Mouse (Mus musculus) liver, embryonic 15.5 days (tissue): ENCODE measurements at regions not wholly inside any gene's neighbourhood (a gene's known extent, or its start where the extent isn't known, plus 50 kb on each side); places are given as distances from the start of the nearest gene placed in this dataset.

ENCODE experiments used
- ATAC-seq: fragments of 200-750 bp; cut with Nextera tagmentation; 2 replicates; pipeline ENCODE4 v1.8.0; 2017; ENCODE audit warnings: moderate number of reproducible peaks, mild to moderate bottlenecking, moderate library complexity; ENCODE audit not compliant: insufficient read depth
- H3K27ac ChIP-seq: fragments of 300-500 bp; sonication (generic); replicated peaks from 2 replicates; pipeline ENCODE4 v1.5.1; 2015; ENCODE audit warnings: mild to moderate bottlenecking, inconsistent platforms
- H3K27me3 ChIP-seq: fragments of 300-500 bp; sonication (generic); 2 replicates; pipeline ENCODE4 v1.6.1; 2015; ENCODE audit warnings: mild to moderate bottlenecking, inconsistent platforms
- H3K36me3 ChIP-seq: fragments of 300-500 bp; sonication (generic); replicated peaks from 2 replicates; pipeline ENCODE4 v1.6.1; 2015; ENCODE audit warnings: moderate library complexity, mild to moderate bottlenecking, inconsistent platforms
- H3K4me1 ChIP-seq: fragments of 300-500 bp; sonication (generic); replicated peaks from 2 replicates; pipeline ENCODE4 v1.6.1; 2015; ENCODE audit warnings: inconsistent platforms
- H3K4me2 ChIP-seq: fragments of 300-500 bp; sonication (generic); 2 replicates; pipeline ENCODE4 v1.6.1; 2015; ENCODE audit warnings: moderate library complexity, mild to moderate bottlenecking, inconsistent platforms
- H3K4me3 ChIP-seq: fragments of 300-500 bp; sonication (generic); replicated peaks from 2 replicates; pipeline ENCODE4 v1.5.1; 2015; ENCODE audit warnings: mild to moderate bottlenecking, inconsistent platforms
- H3K9ac ChIP-seq: fragments of 300-500 bp; sonication (generic); 2 replicates; pipeline ENCODE4 v1.6.1; 2015; ENCODE audit warnings: moderate library complexity, mild to moderate bottlenecking, inconsistent platforms
- H3K9me3 ChIP-seq: fragments of 300-500 bp; sonication (generic); replicated peaks from 2 replicates; pipeline ENCODE4 v1.6.1; 2016; ENCODE audit warnings: inconsistent platforms
- WGBS: fragments of 180-500 bp; shearing (Covaris S2); methylation state at CpG from one replicate; pipeline ENCODE4 v1.1.7; 2015; ENCODE audit warnings: mixed read lengths; ENCODE audit not compliant: insufficient replicate concordance; 5-methylcytosine and 5-hydroxymethylcytosine counted together

DNA sequence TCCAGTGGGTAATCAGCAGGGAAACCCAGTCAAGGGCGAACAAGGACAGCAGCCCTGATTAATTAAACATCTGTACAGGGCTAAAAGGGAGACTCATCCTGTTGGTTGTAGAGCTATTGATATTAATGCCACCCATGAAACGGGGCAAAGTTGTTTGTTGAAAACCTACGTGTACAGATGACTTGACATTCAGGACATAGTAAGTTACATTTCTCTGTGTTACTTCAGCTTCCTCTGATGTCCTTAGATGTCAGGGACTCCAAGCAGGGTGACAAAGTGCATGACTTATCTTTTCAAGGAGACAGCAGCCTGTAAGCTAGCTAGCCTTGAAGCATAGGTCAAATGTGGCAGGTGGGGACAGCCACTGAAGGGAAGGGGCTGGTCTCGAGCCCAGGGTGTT is 390.5 kb downstream of the Ccdc171 start:
- no peak overlapping the region for H3K4me3 ChIP-seq
- no peaks in the 10 kb centered on the region for H3K4me1 ChIP-seq
- H3K9me3 ChIP-seq: no peaks in the 10 kb centered on the region
- WGBS: 45% methylated on average over 4 of the region's 4 CpGs
- no peak overlapping the region for H3K27ac ChIP-seq
- H3K9ac ChIP-seq: no peak overlapping the region
- H3K36me3 ChIP-seq: no peaks in the 10 kb centered on the region
- H3K27me3 ChIP-seq: no peaks in the 10 kb centered on the region
- no peak for ATAC-seq
- no peak overlapping the region for H3K4me2 ChIP-seq

DNA sequence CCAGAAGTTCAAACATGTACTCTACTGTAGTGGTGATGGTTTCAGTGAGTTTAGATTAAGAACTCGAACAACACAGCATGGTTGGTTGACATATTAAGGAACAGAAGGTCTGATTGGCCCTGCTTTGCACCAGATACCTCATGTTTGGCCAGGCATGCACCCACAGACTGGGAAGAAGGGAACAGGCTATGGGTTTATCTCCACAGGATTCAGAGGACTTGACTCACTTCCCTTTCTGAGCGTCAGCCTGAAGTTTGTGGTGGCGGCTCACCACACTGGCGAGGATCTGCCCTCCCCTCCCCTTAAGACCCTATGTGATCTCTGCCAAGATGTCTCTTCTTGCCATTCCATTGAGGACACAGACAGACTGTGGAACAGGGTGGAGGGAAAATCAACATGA is 391.7 kb downstream of the Ccdc171 start:
- no peak overlapping the region for H3K9ac ChIP-seq
- H3K27ac ChIP-seq: no peak overlapping the region
- H3K36me3 ChIP-seq: no peaks in the 10 kb centered on the region
- no peak overlapping the region for H3K4me2 ChIP-seq
- no peak overlapping the region for H3K4me3 ChIP-seq
- no peak for ATAC-seq
- H3K9me3 ChIP-seq: no peaks in the 10 kb centered on the region
- 26% methylated on average over 4 of the region's 4 CpGs for WGBS
- H3K4me1 ChIP-seq: no peaks in the 10 kb centered on the region
- H3K27me3 ChIP-seq: no peaks in the 10 kb centered on the region

DNA sequence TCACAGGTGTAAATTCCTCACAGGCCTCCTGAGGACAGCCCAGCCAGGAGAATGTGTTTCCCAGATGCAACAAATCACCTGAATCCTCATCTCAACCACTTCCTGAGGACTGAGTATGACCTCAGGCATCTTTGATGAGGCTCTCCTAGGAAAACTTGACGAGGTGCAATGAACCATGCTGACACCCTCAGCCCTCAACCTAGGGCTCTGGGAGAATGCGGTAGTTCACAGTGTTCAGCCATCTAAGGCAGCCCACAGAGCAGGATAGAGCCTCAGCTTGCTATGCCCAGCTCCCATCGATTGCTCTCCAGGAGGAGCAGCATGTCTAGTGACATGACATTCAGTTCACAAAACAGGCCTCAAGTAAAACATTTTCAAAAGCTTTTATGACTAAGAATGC is 392.7 kb downstream of the Ccdc171 start:
- no peaks in the 10 kb centered on the region for H3K27me3 ChIP-seq
- H3K9me3 ChIP-seq: no peaks in the 10 kb centered on the region
- H3K4me2 ChIP-seq: no peak overlapping the region
- no peaks in the 10 kb centered on the region for H3K4me1 ChIP-seq
- H3K4me3 ChIP-seq: no peak overlapping the region
- no peak overlapping the region for H3K27ac ChIP-seq
- no peak overlapping the region for H3K9ac ChIP-seq
- H3K36me3 ChIP-seq: no peaks in the 10 kb centered on the region
- no peak for ATAC-seq
- WGBS: 66% methylated on average over 3 of the region's 3 CpGs

DNA sequence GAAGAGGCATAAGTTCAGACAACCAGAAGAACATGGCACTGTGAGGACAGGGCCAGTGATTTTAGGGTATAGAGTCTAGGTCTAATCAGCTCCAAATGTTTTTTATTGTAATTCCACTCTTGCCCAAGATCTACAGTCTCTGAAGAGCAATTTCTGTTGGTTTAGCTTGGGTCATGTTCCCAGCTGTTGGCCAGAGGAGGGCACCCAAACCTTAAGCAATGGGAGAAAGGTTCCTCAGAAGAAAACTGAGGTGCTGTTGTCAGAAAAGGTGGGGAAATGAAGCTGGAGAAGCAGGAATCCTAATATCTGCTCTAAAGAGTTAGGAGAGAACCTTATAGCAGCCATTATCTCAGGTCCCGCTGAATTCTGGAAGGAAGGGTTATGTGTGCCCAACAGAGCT is 393.7 kb downstream of the Ccdc171 start:
- WGBS: 55% methylated on average over 1 of the region's 1 CpGs
- no peaks in the 10 kb centered on the region for H3K36me3 ChIP-seq
- H3K4me3 ChIP-seq: no peak overlapping the region
- no peaks in the 10 kb centered on the region for H3K27me3 ChIP-seq
- no peak for ATAC-seq
- no peaks in the 10 kb centered on the region for H3K4me1 ChIP-seq
- no peak overlapping the region for H3K4me2 ChIP-seq
- no peak overlapping the region for H3K9ac ChIP-seq
- H3K27ac ChIP-seq: no peak overlapping the region
- no peaks in the 10 kb centered on the region for H3K9me3 ChIP-seq

DNA sequence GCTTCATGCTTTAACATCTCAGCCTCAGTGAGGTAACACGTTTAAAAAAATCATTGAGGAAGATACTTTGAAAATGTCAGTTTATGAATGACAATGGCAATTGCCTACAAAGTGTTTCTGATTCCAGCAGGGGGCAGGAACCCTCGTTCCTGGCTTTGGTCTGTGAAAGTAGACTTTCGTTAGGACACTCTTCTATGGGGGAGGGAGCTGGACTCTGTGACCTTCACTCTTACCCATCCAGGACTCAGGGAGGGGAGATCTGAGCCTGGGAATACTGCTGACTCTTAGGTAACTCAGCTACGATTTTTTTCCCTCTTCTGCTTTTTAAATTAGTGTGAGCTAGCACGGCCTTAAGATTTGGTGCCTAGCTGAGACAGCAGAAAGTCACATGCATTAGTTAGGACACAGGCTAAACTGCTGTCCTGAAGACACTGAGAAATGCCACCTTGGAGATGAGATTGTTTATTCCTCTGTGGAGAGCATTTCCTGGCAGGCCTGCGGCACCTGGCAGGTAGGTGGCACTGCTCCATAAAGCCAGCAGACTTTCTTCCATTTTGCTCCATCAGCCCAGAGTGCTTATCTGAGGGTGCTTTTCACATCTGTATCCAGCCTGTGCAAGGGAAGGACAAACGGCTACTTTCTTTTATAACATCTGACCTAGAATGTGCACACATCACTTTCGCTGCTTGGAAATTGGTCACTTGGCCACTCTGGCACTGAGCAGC is 399.9 kb downstream of the Ccdc171 start:
- Histone ChIP-seq H3K9me3 (no peaks in the 10 kb centered on the region), H3K27ac (no peak overlapping the region), H3K4me1 (no peaks in the 10 kb centered on the region), H3K27me3 (no peaks in the 10 kb centered on the region), H3K36me3 (no peaks in the 10 kb centered on the region), H3K4me2 (no peak overlapping the region), H3K4me3 (no peak overlapping the region), H3K9ac (no peak overlapping the region)
- ATAC-seq: no peak
- 44% methylated on average over 8 of the region's 8 CpGs for WGBS

DNA sequence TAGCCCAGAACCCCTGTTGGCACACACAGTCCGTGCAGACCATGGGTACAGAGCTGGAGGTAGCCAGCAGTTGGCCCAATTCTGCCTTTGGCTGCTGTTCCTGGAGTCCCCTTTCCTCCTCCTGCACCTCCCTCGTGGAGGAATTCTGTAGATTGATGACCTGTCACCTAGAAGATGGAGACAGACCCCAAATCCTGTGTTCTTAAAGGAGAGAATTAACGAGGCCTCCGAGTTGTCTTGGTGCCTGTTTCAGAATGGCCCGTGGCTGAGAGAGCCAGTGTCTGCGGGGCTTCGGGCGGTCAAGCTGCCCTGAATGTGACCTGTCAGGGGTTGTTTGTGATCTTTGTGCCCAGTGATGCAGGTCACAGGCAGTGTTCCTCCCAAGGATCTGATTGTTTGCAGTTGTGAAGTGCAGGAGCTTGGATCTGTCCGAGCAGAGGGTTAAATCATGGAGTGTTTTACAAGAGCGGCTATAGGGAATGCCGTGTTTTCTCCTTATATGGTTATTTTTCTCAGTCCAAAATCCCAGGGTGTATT is 400.9 kb downstream of the Ccdc171 start:
- no peaks in the 10 kb centered on the region for H3K4me1 ChIP-seq
- ATAC-seq: no peak
- 60% methylated on average over 11 of the region's 11 CpGs for WGBS

DNA sequence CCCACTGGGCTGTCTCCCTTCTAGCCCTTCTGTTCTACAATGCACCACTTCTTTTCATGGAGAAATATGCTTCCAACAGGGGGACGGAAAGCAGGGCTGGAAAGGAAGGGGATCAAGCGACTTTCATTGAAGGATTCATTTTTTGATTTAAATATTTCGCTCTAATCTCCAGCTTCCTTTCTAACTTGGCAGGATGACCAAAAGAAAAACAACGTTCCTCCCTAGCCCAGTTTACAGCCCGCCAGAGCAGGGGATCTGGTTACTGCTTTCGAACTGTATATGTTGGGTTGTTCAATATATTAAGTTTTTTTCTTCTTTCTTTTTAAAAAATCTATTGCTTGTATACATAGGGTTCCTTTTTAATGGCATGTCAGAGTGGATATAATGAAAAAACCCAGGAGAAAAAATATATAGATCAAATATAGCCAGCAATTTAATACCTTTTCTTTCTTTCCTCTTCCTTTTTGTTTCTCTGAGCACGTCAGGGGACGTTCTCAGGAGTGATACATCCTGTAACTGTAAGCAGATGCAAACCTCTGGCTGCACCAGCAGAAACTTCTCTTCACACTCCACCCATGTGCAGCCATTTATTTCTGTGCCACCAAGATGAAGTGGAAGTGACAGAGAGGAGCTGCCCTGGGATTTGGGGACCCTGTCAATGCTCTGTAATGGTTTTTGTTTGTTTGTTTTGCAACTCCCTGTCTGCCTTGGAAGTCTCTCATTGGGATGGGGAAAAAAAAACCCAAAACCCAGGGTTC is 406.7 kb downstream of the Ccdc171 start:
- no peak for ATAC-seq
- H3K27me3 ChIP-seq: no peaks in the 10 kb centered on the region
- no peak overlapping the region for H3K4me3 ChIP-seq
- H3K9ac ChIP-seq: no peak overlapping the region
- no peak overlapping the region for H3K27ac ChIP-seq
- H3K36me3 ChIP-seq: no peaks in the 10 kb centered on the region
- H3K9me3 ChIP-seq: no peaks in the 10 kb centered on the region
- 47% methylated on average over 8 of the region's 8 CpGs for WGBS
- no peaks in the 10 kb centered on the region for H3K4me1 ChIP-seq
- H3K4me2 ChIP-seq: no peak overlapping the region

More for the DNA sequence above, 400.9 kb downstream of the Ccdc171 start:
- H3K36me3 ChIP-seq: no peaks in the 10 kb centered on the region
- no peaks in the 10 kb centered on the region for H3K9me3 ChIP-seq
- H3K27ac ChIP-seq: no peak overlapping the region
- no peak overlapping the region for H3K4me3 ChIP-seq
- no peak overlapping the region for H3K9ac ChIP-seq
- H3K27me3 ChIP-seq: no peaks in the 10 kb centered on the region
- no peak overlapping the region for H3K4me2 ChIP-seq

DNA sequence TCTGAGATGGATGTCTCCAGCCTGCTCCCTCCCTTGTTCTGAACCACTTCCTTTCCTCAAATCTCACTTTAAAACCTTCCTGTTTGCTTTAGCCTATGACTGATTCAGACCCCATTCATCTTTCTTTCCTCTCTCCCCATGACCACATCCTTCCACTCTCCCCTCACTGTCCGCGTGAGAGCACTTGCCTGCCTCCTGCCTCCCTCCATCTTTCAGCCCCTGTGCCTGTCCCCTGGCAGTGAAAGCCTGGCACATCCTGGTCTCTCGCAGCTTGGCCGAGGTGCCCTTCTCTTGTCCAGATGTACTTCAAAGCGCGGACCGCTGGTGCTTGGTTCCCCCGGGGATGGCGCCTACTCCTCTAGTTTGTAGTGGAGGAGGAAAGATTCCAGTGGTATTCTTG is 416.3 kb downstream of the Ccdc171 start:
- Histone ChIP-seq H3K9ac (no peak overlapping the region), H3K4me1 (no peaks in the 10 kb centered on the region), H3K4me2 (no peak overlapping the region), H3K36me3 (no peaks in the 10 kb centered on the region), H3K27me3 (no peaks in the 10 kb centered on the region), H3K4me3 (no peak overlapping the region), H3K9me3 (no peaks in the 10 kb centered on the region), H3K27ac (no peak overlapping the region)
- ATAC-seq: no peak
- 39% methylated on average over 9 of the region's 9 CpGs for WGBS

DNA sequence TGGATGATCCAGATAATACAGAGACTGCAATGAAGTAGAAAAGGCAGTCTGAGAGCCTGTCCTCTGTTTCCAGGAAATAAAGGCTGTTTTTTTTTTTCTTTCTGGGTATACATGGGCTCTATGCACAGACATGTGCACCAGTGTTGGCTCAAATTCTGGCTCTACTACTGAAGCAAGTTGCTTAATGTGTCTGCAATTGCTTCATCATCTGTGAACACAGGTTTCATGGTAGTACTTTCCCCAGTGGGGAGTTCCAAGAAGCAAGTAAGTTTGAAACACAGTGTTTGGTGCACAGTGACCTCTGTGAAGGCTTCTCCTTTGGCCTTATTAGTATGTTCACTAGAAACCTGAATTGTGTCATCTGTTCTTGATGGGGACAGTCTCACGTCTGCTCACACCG is 424.3 kb downstream of the Ccdc171 start:
- 68% methylated on average over 2 of the region's 2 CpGs for WGBS
- no peak overlapping the region for H3K4me2 ChIP-seq
- no peak for ATAC-seq

DNA sequence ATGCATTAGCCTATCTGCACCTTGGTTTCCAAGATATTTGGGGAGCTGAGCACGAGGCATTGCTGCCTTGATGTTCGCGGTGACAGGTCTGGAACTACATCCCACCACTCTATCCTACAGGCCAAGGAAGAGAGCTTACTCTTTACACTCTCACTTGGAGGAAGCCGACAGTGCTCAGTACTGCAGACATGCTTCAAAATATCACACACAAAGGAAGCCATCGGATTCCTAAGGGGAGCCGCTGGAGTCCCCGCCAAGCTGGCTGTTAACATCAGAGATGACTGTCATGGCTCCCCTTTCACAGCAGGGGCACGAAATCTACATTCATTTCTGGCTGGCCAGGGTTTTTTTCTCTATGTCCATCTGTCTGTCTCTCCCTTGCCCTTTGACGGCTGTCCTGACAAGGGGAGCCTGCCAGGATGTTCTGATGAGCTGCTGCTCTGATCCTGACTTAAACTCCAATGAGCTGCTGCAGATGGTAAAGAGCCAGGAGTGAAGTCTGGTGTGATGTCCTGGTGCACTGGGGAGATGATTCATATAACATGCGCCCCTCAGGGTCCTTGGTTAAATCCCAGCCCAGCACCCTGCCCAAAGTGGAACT is 425.6 kb downstream of the Ccdc171 start:
- Histone ChIP-seq H3K4me3 (no peak overlapping the region), H3K36me3 (no peaks in the 10 kb centered on the region), H3K9ac (no peak overlapping the region), H3K27me3 (no peaks in the 10 kb centered on the region), H3K27ac (no peak overlapping the region), H3K4me2 (no peak overlapping the region), H3K9me3 (no peaks in the 10 kb centered on the region), H3K4me1 (no peaks in the 10 kb centered on the region)
- no peak for ATAC-seq
- 64% methylated on average over 10 of the region's 10 CpGs for WGBS

More for the DNA sequence above, 424.3 kb downstream of the Ccdc171 start:
- no peak overlapping the region for H3K9ac ChIP-seq
- H3K9me3 ChIP-seq: no peaks in the 10 kb centered on the region
- no peaks in the 10 kb centered on the region for H3K4me1 ChIP-seq
- no peaks in the 10 kb centered on the region for H3K27me3 ChIP-seq
- no peaks in the 10 kb centered on the region for H3K36me3 ChIP-seq
- no peak overlapping the region for H3K4me3 ChIP-seq
- H3K27ac ChIP-seq: no peak overlapping the region

DNA sequence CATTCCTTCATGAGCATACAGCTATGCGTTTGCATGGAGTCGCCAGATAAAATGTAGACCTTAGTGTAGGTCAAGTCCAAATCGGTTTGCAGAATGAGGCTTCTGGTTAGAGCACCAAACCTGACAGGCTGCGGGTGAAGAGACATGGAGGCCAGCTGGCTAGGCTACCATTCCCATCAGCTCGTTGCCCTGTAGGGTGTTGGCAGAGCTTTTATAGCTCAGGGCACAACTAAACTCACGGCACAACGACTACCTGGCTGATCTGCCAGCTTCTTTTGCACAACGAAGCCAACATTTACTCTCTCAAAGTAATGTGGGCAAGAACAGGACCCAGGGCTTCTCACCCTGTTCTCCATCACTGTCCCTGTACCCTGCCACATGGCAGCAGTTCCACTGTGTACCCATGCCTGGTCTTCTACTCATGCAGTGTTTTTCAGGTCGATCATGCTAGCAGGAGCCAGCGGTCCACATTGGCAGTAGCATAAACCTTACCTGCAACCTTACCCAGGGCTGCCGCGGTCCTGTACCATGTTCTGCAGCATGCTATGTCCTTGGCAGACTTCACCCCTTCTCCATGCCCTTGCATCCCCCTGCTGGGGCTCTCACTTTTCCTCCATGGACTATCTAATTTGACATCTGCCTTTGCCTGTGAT is 431.0 kb downstream of the Ccdc171 start:
- H3K27me3 ChIP-seq: no peaks in the 10 kb centered on the region
- H3K4me2 ChIP-seq: no peak overlapping the region
- H3K4me1 ChIP-seq: no peaks in the 10 kb centered on the region
- 76% methylated on average over 12 of the region's 12 CpGs for WGBS
- no peak overlapping the region for H3K4me3 ChIP-seq
- no peak overlapping the region for H3K9ac ChIP-seq
- H3K27ac ChIP-seq: no peak overlapping the region
- no peaks in the 10 kb centered on the region for H3K9me3 ChIP-seq
- no peak for ATAC-seq
- H3K36me3 ChIP-seq: no peaks in the 10 kb centered on the region
